Mouse (Mus musculus) megakaryocyte, embryonic 14.5 days (primary cell): ENCODE measurements around the gene S1pr5.

ENCODE experiments used
- FLI1 ChIP-seq: IDR thresholded peaks from 2 replicates; pipeline ENCODE4 v1.6.1; 2012; ENCODE audit warnings: low read length, inconsistent platforms, mixed read lengths
- GATA1 ChIP-seq: IDR thresholded peaks from 3 replicates; pipeline ENCODE4 v1.6.1; 2012; ENCODE audit warnings: mixed read lengths, low read length, inconsistent platforms, borderline replicate concordance

GRCm38 (mm10) chr9:21231551-21231950 is 16.7 kb downstream of the S1pr5 start:
- TF ChIP-seq FLI1: no peak
- TF ChIP-seq GATA1: no peak
